Mouse (Mus musculus): ENCODE data around the gene Zfp235. TPM values are rescaled to one million over a fixed set of nuclear protein-coding genes. Genes with fewer than 3 reads are reported as not detected.

Gene Zfp235
- polyA plus RNA-seq, 1 experiment, result 6.7 TPM

Other genes with a start within 250 kb of the Zfp235 start
- gene Vmn1r178, start 242.2 kb upstream of the Zfp235 start, polyA plus RNA-seq (2012; rRNA removed), result not detected in 2 replicates
- gene Vmn1r179, start 207.2 kb upstream of the Zfp235 start, polyA plus RNA-seq (2012; rRNA removed), result not detected in 2 replicates
- not detected in 2 replicates for gene Vmn1r180, start 183.5 kb upstream of the Zfp235 start, polyA plus RNA-seq (2012; rRNA removed)
- gene Vmn1r181, start 159.6 kb upstream of the Zfp235 start, polyA plus RNA-seq (2012; rRNA removed), result not detected in 2 replicates
- gene V1rd19, start 132.5 kb upstream of the Zfp235 start, polyA plus RNA-seq (2012; rRNA removed), result not detected in 2 replicates
- not detected in 2 replicates for gene Vmn1r183, start 80.9 kb upstream of the Zfp235 start, polyA plus RNA-seq (2012; rRNA removed)
- gene Zfp180, start 52.2 kb upstream of the Zfp235 start, polyA plus RNA-seq (2012; rRNA removed), result 13.1 and 14.2 TPM in 2 replicates
- 2.6 TPM in 2 replicates for gene Zfp112, start 21.9 kb upstream of the Zfp235 start, polyA plus RNA-seq (2012; rRNA removed)
- gene Zfp114, start 40.9 kb downstream of the Zfp235 start, polyA plus RNA-seq (2012; rRNA removed), result 0.18 and 0.27 TPM in 2 replicates
- gene Zfp111, start 77.3 kb downstream of the Zfp235 start, polyA plus RNA-seq (2012; rRNA removed), result 3.0 and 3.6 TPM in 2 replicates
- gene Zfp109, start 103.4 kb downstream of the Zfp235 start, polyA plus RNA-seq (2012; rRNA removed), result 1.6 TPM in 2 replicates
- 1.8 and 1.9 TPM in 2 replicates for gene Zfp108, start 120.6 kb downstream of the Zfp235 start, polyA plus RNA-seq (2012; rRNA removed)
- gene Zfp93, start 136.3 kb downstream of the Zfp235 start, polyA plus RNA-seq (2012; rRNA removed), result 2.4 and 3.2 TPM in 2 replicates
- gene Zfp61, start 167.1 kb downstream of the Zfp235 start, polyA plus RNA-seq (2012; rRNA removed), result 9.0 and 9.8 TPM in 2 replicates
- 7.2 and 7.4 TPM in 2 replicates for gene Zfp94, start 182.5 kb downstream of the Zfp235 start, polyA plus RNA-seq (2012; rRNA removed)
- 1.5 and 8.3 TPM in 2 replicates for gene Tescl, start 199.8 kb downstream of the Zfp235 start, polyA plus RNA-seq (2012; rRNA removed)
- gene Lypd5, start 215.0 kb downstream of the Zfp235 start, polyA plus RNA-seq (2012; rRNA removed), result 0.04 TPM in 1 of 2 replicates, not detected in the other
- 7.3 and 10.2 TPM in 2 replicates for gene Kcnn4, start 236.1 kb downstream of the Zfp235 start, polyA plus RNA-seq (2012; rRNA removed)

All from gonadal fat pad, adult 2 months (tissue).